Mouse (Mus musculus): Measurements from ENCODE around the gene Ltbp2.

DNA sequence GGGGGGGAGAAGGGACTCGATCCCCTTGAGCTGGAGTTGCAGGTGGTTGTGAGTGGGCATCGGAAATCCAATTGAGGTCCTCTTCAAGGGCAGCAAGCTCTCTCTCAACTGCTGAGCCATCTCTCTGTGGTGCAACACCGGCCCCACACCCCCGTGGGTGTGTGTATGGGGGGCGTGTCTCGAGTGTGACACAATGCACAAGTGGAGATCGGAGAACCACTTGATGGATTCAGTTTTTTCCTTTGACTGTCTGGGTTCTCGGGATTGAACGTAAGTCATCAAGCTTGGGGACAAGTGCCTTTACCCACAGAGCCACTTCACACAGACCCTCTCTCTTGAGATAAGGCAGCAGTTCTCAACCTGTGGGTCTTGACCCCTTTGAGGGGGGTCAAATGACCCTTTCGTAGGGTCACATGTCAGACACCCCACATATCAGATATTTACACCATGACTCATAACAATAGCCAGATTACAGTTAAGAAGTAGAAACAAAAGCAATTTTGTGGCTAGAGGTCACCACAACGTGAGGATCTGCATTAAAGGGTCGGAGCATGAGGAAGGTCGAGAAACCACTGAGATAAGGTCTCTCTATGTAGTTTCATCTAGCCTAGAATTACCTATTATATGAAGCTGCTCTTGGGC lies 112.6 kb downstream of the Ltbp2 start:
- TF ChIP-seq CTCF (IDR thresholded peaks at IDR 0.05; ENCODE audit: extremely low read depth, insufficient read length, insufficient replicate concordance, low read depth, low read length): no peak
- no peak for TF ChIP-seq POLR2A (IDR thresholded peaks at IDR 0.05; ENCODE audit: low read depth, low read length)

Measured in small intestine, adult 2 months (tissue).